Mouse (Mus musculus): ENCODE measurements around the gene E130309D02Rik. TPM values are rescaled to one million over a fixed set of nuclear protein-coding genes. Genes with fewer than 3 reads are reported as not detected.
A peak's percentile ranks its signal among the peaks of the same experiment; 100 is the strongest.

Gene E130309D02Rik
- polyA plus RNA-seq, 1 experiment from 2014 or later, result 25.7 TPM

DNA sequence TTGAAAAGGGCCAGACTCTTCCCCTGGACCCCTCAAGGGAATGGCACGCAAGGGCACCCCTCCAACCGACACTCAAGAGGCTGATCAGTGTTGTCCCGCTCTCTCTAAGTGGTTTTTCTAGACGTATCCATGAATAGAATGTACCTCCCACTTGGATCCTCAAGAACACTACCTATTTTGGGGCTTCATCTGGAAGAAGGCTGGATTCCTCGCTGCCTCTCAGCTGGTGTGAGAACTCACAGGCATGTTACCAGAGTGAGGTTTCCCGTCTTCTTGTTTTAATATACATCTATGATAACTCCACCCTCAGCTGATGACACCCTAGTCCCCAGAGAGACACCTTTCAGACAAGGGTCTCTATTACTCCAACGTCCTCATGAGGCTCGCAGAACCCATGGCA, 53.5 kb downstream of the E130309D02Rik start:
- Histone ChIP-seq H3K9me3 (replicated peaks) (no peaks in the 10 kb centered on the region), H3K36me3 (peaks cover 71% of the 10 kb centered on the region), H3K4me3 (replicated peaks) (no peak overlapping the region), H3K4me2 (no peak overlapping the region), H3K27ac (replicated peaks) (no peak overlapping the region), H3K9ac (replicated peaks) (no peak overlapping the region), H3K27me3 (replicated peaks) (peaks cover 31% of the 10 kb centered on the region), H3K4me1 (peaks cover 4% of the 10 kb centered on the region; the same call in 1 of the 2 replicates)
- WGBS, result 95% methylated on average over 8 of the region's 8 CpGs
- no peak for ATAC-seq (ENCODE audit: low FRiP score)

DNA sequence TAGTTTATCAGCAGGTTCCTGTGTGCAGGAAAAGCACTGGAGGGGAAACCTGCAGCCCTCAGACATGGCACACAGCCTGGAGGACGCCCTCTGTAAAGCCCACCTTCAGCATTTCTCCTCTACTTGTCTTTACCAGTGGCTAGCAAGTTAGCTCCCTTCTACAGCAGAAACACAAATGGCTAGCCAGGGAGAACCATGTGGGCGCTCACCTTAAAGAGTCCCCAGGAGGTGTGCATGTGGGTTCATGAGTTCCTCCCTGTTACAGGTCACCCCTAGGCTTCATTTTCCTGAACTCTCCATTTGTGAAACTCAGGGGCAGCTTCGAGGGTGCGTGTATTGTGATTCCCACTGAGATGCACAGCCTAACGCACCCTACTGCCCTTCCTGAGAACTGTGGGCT, 59.4 kb downstream of the E130309D02Rik start:
- Histone ChIP-seq H3K4me2 (no peak overlapping the region), H3K4me1 (peaks cover 19% of the 10 kb centered on the region), H3K9me3 (replicated peaks) (no peaks in the 10 kb centered on the region), H3K27me3 (replicated peaks) (peaks cover 80% of the 10 kb centered on the region), H3K4me3 (replicated peaks) (no peak overlapping the region), H3K9ac (replicated peaks) (no peak overlapping the region), H3K36me3 (peaks cover 80% of the 10 kb centered on the region), H3K27ac (replicated peaks) (no peak overlapping the region)
- 87% methylated on average over 5 of the region's 5 CpGs for WGBS
- ATAC-seq (ENCODE audit: low FRiP score), result no peak

DNA sequence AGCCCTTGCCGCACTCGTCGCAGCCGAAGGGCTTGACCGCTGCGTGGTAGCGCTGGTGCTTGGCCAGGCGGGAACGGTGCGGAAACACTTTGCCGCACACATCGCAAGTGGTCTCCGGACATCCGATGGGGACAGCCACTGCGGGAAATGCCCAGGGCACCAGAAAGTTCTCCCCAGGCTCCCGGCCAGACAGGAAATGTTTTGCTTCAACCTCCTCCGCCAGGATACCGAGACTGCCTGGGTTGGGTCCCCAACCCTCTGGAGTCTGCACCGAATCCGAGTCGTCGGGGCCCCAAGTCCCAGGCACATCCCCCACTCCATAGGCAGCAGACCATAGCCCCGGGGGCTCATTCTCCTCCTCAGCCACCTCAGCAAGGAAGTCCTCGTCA, 60.0 kb downstream of the E130309D02Rik start:
- ATAC-seq (ENCODE audit: low FRiP score), result no peak
- Histone ChIP-seq H3K27ac (replicated peaks) (no peak overlapping the region), H3K4me3 (replicated peaks) (no peak overlapping the region), H3K4me2 (no peak overlapping the region), H3K27me3 (replicated peaks) (peaks cover 80% of the 10 kb centered on the region), H3K36me3 (peaks cover 73% of the 10 kb centered on the region), H3K9me3 (replicated peaks) (no peaks in the 10 kb centered on the region), H3K4me1 (peaks cover 19% of the 10 kb centered on the region), H3K9ac (replicated peaks) (no peak overlapping the region)
- WGBS, result 31% methylated on average over 24 of the region's 24 CpGs

DNA sequence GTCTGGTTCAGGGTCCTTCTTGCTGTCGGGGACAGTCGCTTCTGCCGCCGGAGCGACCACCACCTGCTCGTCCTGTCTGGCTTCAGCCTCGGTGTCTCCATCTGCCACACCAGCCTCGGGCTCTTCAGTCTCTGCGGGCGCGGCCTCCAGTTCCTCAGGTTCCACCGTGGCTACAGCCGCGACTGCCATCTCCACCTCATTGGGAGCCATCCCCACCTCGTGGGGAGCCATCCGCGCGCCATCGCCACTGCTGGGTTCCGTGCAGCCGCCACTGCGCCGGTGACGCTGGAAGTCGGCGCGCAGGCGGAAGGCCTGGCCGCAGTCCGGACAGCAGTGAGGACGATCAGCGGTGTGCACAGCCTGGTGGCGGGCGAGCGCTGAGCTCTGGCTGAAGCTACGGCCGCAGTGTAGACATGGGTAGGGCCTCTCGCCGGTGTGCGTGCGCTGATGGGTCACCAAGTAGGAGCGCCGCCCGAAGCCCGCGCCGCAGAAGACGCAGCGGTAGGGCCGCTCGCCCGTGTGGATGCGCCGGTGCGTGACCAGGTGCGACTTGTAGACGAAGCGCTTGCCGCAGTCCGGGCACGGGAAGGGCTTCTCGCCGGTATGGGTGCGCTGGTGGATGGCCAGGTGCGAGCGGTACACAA, 60.6 kb downstream of the E130309D02Rik start:
- no peak for ATAC-seq (ENCODE audit: low FRiP score)
- WGBS, result 21% methylated on average over 66 of the region's 66 CpGs
- Histone ChIP-seq H3K4me2 (peak overlapping the region; percentile 55; the same call in 1 of the 2 replicates), H3K27me3 (replicated peaks) (peaks cover 77% of the 10 kb centered on the region), H3K27ac (replicated peaks) (no peak overlapping the region), H3K4me1 (peaks cover 19% of the 10 kb centered on the region), H3K9ac (replicated peaks) (no peak overlapping the region), H3K9me3 (replicated peaks) (no peaks in the 10 kb centered on the region), H3K36me3 (peaks cover 72% of the 10 kb centered on the region), H3K4me3 (replicated peaks) (peak overlapping the region; percentile 25; the same call in 1 of the 2 replicates)

DNA sequence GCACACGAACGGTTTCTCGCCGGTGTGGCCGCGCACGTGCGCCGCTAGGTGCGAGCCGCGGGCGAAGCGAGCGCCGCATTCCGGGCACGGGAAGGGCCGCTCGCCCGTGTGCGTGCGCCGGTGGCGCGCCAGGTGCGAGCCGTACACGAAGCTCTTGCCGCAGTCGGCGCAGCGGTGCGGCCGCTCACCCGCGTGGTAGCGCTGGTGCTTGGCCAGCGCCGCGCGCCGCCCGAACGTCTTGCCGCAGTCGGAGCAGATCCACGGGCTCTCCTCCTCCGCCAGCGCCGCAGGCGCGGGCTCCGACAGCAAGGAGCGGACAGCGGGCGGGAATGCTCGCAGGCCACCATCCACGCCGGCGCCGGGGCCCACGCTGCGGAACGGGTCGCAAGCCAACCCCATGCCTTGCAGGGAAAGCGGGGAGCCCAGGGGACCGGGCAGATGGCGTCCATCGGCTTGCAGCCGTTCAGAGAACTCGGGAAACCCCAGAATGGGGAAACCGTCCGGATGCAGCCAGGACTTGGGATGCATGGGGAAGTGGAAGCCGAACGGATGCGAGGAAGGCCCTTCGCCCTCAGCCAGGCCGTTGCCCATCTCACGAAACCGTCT, 61.2 kb downstream of the E130309D02Rik start:
- peaks cover 73% of the 10 kb centered on the region for H3K27me3 ChIP-seq (replicated peaks)
- 0 out of 2 replicates have a peak overlapping the region, but pooled peaks have one; percentile 10 for H3K9ac ChIP-seq (replicated peaks)
- peak overlapping the region; percentile 25 for H3K4me3 ChIP-seq (replicated peaks)
- H3K9me3 ChIP-seq (replicated peaks), result no peaks in the 10 kb centered on the region
- H3K4me1 ChIP-seq, result peaks cover 19% of the 10 kb centered on the region
- ATAC-seq (ENCODE audit: low FRiP score), result peak; percentile 39; the same call in 1 of the 2 replicates
- H3K27ac ChIP-seq (replicated peaks), result no peak overlapping the region; the same call in 1 of the 2 replicates
- H3K4me2 ChIP-seq, result peak overlapping the region; percentile 55
- peaks cover 70% of the 10 kb centered on the region for H3K36me3 ChIP-seq
- 7% methylated on average over 76 of the region's 81 CpGs for WGBS

DNA sequence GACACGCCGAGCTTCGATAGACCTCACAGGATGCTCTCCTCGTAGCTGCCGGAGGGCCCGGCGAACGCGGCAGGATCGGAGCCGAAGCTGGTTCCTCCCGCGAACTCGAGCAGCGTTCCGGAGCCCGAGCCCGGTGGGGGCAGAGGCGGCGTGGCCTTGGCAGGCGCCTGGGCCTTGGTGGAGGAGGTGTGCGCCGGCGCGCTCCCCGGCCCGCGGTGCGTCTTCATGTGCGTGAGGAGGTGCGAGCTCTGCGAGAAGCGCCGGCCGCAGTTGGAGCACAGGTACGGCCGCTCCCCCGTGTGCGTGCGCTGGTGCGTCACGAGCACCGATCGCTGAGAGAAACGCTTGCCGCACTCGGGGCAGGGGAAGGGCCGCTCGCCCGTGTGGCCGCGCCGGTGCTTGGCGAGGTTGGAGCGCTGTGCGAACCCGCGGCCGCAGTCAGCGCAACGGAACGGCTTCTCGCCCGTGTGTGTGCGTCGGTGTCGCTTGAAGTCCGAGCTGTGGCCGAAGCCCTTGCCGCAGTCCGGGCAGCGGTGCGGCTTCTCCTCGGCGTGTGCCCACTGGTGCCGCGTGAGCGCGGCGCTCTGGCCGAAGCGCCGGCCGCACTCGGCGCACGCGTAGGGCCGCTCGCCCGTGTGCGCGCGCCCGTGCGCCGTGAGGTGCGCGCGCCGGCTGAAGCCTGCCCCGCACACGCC, 61.8 kb downstream of the E130309D02Rik start:
- H3K27ac ChIP-seq (replicated peaks), result no peak overlapping the region
- H3K9ac ChIP-seq (replicated peaks), result no peak overlapping the region
- H3K4me3 ChIP-seq (replicated peaks), result peak overlapping the region; percentile 25
- H3K9me3 ChIP-seq (replicated peaks), result no peaks in the 10 kb centered on the region
- H3K4me1 ChIP-seq, result peaks cover 19% of the 10 kb centered on the region
- WGBS, result 8% methylated on average over 102 of the region's 103 CpGs
- H3K27me3 ChIP-seq (replicated peaks), result peaks cover 67% of the 10 kb centered on the region
- peak overlapping the region; percentile 55 for H3K4me2 ChIP-seq
- H3K36me3 ChIP-seq, result peaks cover 70% of the 10 kb centered on the region
- peak; percentile 15; the same call in 1 of the 2 replicates for ATAC-seq (ENCODE audit: low FRiP score)

DNA sequence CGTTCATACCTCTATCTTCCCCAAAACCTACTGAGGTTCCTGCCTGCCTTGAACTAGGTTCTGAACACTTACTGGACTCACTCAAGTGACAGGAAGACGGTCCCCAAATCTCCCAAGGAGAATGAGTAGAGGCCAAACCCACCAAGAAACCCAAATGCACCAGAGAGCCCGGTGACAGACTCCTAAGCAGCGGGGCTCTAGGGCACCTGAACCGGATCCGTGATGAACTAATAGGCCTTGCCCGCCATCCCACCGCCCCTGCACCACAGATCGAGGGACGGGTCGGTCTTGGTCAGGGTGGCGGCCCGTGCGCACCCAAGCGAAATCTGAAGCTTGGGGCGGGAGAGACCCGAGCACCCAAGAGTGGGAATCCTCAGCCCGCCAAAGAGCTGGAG, 62.4 kb downstream of the E130309D02Rik start:
- no peak overlapping the region for H3K9ac ChIP-seq (replicated peaks)
- H3K4me2 ChIP-seq, result no peak overlapping the region
- H3K4me1 ChIP-seq, result peaks cover 19% of the 10 kb centered on the region
- no peaks in the 10 kb centered on the region for H3K9me3 ChIP-seq (replicated peaks)
- H3K27ac ChIP-seq (replicated peaks), result no peak overlapping the region
- peaks cover 61% of the 10 kb centered on the region for H3K27me3 ChIP-seq (replicated peaks)
- H3K4me3 ChIP-seq (replicated peaks), result no peak overlapping the region
- H3K36me3 ChIP-seq, result peaks cover 71% of the 10 kb centered on the region
- 44% methylated on average over 18 of the region's 18 CpGs for WGBS
- no peak for ATAC-seq (ENCODE audit: low FRiP score)

DNA sequence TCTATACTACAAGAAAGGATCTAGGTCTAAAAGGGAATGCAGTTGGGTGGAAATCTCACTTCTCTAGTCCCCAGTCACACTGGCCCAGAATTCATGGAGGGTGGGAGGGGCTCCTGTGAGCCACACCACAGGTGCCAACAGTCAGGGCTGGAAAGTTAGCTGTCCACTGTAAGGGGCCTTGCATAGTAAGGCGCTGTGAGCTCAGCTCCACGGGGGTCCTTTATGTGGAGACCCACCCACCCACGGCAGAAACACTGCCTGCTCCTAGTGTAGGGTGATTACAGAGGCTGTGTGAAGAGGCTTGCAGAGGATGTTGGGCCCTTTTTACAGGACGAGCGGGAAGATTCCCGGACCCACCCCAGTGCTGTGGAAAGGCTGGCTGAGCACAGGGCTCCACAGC, 63.1 kb downstream of the E130309D02Rik start:
- H3K4me3 ChIP-seq (replicated peaks), result no peak overlapping the region
- H3K4me1 ChIP-seq, result peaks cover 19% of the 10 kb centered on the region
- no peak for ATAC-seq (ENCODE audit: low FRiP score)
- H3K27me3 ChIP-seq (replicated peaks), result peaks cover 54% of the 10 kb centered on the region
- H3K4me2 ChIP-seq, result no peak overlapping the region
- no peak overlapping the region for H3K27ac ChIP-seq (replicated peaks)
- H3K9me3 ChIP-seq (replicated peaks), result no peaks in the 10 kb centered on the region
- H3K36me3 ChIP-seq, result peaks cover 75% of the 10 kb centered on the region
- WGBS, result 57% methylated on average over 6 of the region's 6 CpGs
- no peak overlapping the region for H3K9ac ChIP-seq (replicated peaks)

Other genes starting within 250 kb of the E130309D02Rik start
- 26.6 and 29.6 TPM in 2 replicates for gene Rnf216, start 202.4 kb downstream of the E130309D02Rik start, polyA plus RNA-seq (2015; fragmentation: Nextera tagmentation; extraction: Ambion mirVana)
- 0.10 TPM in 1 of 2 replicates, not detected in the other for gene Olfr718-ps1, start 167.8 kb downstream of the E130309D02Rik start, polyA plus RNA-seq (2015; fragmentation: Nextera tagmentation; extraction: Ambion mirVana)
- gene Rbak, start 134.6 kb downstream of the E130309D02Rik start, polyA plus RNA-seq (2015; fragmentation: Nextera tagmentation; extraction: Ambion mirVana), result 12.7 and 13.1 TPM in 2 replicates
- not detected in 2 replicates for gene Spdye4b, start 134.3 kb downstream of the E130309D02Rik start, polyA plus RNA-seq (2015; fragmentation: Nextera tagmentation; extraction: Ambion mirVana)
- not detected in 2 replicates for gene Spdye4a, start 88.5 kb downstream of the E130309D02Rik start, polyA plus RNA-seq (2015; fragmentation: Nextera tagmentation; extraction: Ambion mirVana)
- 17.3 and 19.0 TPM in 2 replicates for gene Zfp12, start 80.2 kb downstream of the E130309D02Rik start, polyA plus RNA-seq (2015; fragmentation: Nextera tagmentation; extraction: Ambion mirVana)
- gene Zfp316, start 45.3 kb downstream of the E130309D02Rik start, polyA plus RNA-seq (2015; fragmentation: Nextera tagmentation; extraction: Ambion mirVana), result 8.0 and 9.7 TPM in 2 replicates
- 0.23 and 0.31 TPM in 2 replicates for gene Zfp853, start 21.7 kb downstream of the E130309D02Rik start, polyA plus RNA-seq (2015; fragmentation: Nextera tagmentation; extraction: Ambion mirVana)
- gene Zdhhc4, start 13.9 kb upstream of the E130309D02Rik start, polyA plus RNA-seq (2015; fragmentation: Nextera tagmentation; extraction: Ambion mirVana), result 75.4 and 77.4 TPM in 2 replicates
- gene Grid2ip, start 42.0 kb upstream of the E130309D02Rik start, polyA plus RNA-seq (2015; fragmentation: Nextera tagmentation; extraction: Ambion mirVana), result 0.19 and 0.33 TPM in 2 replicates
- gene Kdelr2, start 88.5 kb upstream of the E130309D02Rik start, polyA plus RNA-seq (2015; fragmentation: Nextera tagmentation; extraction: Ambion mirVana), result 141 and 151 TPM in 2 replicates
- gene Daglb, start 149.2 kb upstream of the E130309D02Rik start, polyA plus RNA-seq (2015; fragmentation: Nextera tagmentation; extraction: Ambion mirVana), result 20.4 and 21.9 TPM in 2 replicates
- 385 and 423 TPM in 2 replicates for gene Rac1, start 212.7 kb upstream of the E130309D02Rik start, polyA plus RNA-seq (2015; fragmentation: Nextera tagmentation; extraction: Ambion mirVana)

All from neural tube, embryonic 15.5 days (tissue).